Mouse (Mus musculus): ENCODE measurements at regions not wholly inside any gene's neighbourhood (a gene's known extent, or its start where the extent isn't known, plus 50 kb on each side); places are given as distances from the start of the nearest gene placed in this dataset.

DNA sequence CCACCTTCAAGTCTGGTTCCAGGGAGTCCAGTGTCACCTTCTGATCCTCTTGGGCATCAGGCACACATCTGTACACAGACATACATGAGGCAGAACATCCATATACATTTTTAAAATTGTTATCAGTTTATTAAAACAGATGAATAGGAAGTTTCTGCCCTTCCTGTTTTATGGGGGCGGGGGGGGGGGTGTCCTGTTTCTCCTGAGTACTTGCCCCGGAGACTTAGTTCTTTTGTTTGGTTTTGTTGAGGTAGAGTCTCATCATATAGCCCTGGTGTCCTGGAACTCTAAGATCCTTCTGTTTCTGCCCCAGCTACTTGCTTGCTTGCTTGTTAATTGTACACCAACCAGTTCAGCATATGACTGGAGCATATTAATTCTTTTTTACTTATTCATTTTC, 85.0 kb upstream of the Xpo1 start:
- no peak for DNase-seq

DNA sequence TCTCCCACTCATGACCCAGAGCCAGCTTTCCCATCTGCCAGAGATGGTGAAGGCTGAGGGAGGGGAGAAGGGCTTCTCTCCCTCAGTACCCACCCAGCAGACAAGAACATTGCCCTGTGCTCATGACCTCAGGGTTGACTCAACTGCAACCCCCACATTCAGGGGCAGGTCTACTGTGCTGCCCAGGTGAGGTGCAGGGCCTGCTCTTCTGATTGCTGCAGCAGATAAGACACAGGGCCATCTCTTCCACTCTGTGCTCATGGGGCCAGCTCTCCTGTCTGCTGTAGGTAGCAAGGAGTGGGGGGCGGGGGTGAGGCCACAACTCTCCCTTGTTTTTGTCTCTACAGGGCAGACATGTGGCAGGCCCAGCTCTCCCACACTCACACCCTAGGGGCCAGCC, 84.1 kb upstream of the Xpo1 start:
- DNase-seq, result no peak

DNA sequence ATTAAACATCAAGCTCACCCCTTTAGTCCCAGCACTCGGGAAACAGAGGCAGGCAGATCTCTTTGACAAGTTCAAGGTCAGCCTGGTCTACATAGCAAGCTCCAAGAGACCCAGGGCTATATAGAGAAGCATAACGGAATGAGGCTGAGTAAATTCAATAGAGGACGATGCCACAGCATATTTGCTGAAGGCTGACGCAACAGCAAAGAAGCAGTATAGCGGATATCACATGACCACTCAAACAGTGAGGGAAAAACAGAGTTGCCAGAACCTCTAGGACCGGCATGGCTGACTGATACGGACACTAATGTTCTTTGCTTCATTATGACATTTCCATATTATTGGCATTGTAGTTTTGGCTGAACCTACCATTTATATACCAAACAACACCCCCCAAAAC, 74.2 kb upstream of the Xpo1 start:
- no peak for DNase-seq

DNA sequence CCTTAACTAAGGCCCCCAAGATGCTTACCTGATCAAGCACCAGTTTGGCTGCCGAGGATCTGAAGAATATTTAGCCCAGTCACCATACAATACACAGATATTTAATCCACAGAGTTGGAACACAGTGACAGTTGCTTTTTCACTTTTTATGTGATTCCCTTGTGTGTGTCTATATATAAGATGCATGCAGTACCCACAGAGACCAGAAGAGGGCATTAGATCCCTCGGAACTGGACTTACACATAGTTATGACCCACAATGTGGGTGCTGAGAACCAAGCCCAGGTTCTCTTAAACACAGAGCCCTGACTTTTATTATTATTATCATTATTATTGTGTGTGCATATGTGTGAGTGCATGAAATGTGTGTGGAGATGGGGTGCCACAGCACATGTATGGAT, 70.6 kb upstream of the Xpo1 start:
- DNase-seq, result no peak

DNA sequence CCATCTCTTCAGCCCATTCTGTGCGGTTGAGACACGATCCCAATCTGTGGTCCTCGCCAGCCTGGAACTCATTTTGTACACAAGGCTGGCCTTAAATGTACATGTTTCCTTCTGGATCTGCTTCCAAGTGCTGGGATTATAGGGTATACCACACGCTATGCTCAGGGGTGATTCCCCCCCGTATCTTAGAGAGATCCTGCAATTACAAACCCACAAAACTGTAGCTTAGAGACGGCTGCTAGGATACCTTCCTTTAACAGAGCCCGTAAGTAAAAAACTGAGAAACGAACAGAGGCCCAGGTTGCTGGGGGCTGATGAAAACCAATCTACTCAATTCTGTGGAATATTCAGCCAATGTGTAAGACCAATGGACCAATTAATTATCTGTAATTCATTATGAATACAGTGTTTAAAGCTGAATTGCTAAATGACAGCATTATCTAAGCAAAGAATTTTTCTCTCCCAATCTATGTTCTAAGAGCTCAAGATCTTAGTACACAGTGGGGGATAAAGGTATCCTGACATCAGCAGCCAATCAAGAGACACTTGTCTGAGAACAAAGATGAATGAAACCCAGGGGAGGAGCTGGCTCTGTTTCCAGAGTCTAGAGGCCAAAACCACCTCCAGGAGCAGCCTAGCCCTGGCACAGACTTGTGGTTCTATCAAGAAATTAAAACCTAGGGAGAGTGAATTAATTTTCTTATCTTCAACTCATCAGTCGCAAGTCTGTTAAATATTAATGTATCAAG, 54.0 kb upstream of the Xpo1 start:
- no peak for DNase-seq

DNA sequence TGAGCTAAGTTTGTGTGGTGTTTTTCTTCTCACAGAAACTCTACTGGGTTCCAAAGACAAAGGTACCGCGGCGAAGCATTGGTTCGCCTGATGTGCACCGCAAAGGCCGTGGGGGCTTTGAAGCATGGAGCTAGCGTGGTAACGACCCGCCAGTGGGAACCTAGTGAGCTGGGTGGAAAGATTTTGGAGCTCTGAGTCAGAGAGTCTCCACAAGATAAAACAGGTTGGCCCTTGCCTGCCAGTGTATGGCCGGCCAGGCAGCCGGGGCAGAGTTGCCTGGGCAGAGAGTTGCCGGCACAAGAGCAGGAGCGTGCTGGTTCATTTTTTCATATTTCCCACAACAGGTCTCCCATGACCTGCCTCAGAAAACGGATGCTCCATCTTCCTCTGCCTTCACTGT, 52.3 kb upstream of the Xpo1 start:
- no peak for DNase-seq

DNA sequence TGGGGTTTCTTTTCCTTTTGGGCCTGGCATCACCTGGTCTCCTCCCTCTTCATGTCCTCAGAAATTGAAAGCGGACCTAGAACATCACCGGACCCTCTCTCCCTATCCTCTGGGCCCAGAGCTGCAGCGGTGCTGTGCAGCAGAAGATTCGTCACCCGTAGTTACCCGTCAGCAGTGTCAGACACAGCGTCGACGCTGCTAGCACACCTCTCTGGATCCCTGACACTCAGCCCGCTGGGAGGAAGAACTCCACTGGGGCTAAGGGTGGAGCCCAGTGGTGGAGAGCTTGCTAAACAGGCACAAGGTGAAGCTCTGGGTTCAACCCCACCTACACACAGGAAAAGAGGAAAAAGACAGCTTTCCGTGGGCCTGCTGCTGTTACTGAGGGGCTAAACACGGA, 51.8 kb upstream of the Xpo1 start:
- no peak for DNase-seq

All from kidney, postnatal 10 days (tissue).